In genomic region chr7:126807405-126807804, GRCm38 (mm10) we compare ENCODE assay signal across 10 mouse cellular contexts. TPM values are rescaled to one million over a fixed set of nuclear protein-coding genes. Genes with fewer than 3 reads are reported as not detected.
DNase-seq lines count a peak whose midpoint lies in the region; ATAC-seq and TF ChIP-seq lines count a peak whose summit lies in the region.
"Had no signal": no experiment of that assay in that cellular context is flagged by ENCODE, and none has a peak within 500 bp of the region (broad histone marks: within the 10 kb centered on the region; RNA-seq: fewer than 3 reads in every experiment).

No protein-coding gene starts in this region.

- H3K36me3 ChIP-seq in heart, embryonic 15.5 days, result 0 out of 2 replicates have a peak, but pooled peaks cover 4% of the 10 kb centered on the region
- no peaks in the 10 kb centered on the region for H3K36me3 ChIP-seq in C2C12 (ENCODE audit: control insufficient read depth, insufficient read depth)
- H3K36me3 ChIP-seq in embryonic facial prominence, embryonic 13.5 days, result peaks cover 26% of the 10 kb centered on the region
- peaks cover 29% of the 10 kb centered on the region for H3K36me3 ChIP-seq in limb, embryonic 13.5 days

- H3K4me2 ChIP-seq in heart, embryonic 15.5 days, result peak overlapping the region; percentile 87; the same call in 1 of the 2 replicates
- H3K4me2 ChIP-seq in embryonic facial prominence, embryonic 13.5 days, result peak overlapping the region; percentile 91
- H3K4me2 ChIP-seq in limb, embryonic 13.5 days (replicated peaks), result peak overlapping the region; percentile 91

- peak overlapping the region; percentile 33; the same call in 1 of the 2 replicates for H3K27ac ChIP-seq in heart, embryonic 15.5 days
- peak overlapping the region; percentile 57; the same call in 1 of the 2 replicates for H3K27ac ChIP-seq in embryonic facial prominence, embryonic 13.5 days
- H3K27ac ChIP-seq in limb, embryonic 13.5 days, result peak overlapping the region; percentile 16; the same call in 1 of the 2 replicates
- H3K27ac ChIP-seq in layer of hippocampus, adult 2 months, result no peak overlapping the region

- no peak for TF ChIP-seq CTCF in C2C12 (IDR thresholded peaks at IDR 0.05; ENCODE audit: control insufficient read depth, insufficient read depth, insufficient read length)
- no peak for TF ChIP-seq CTCF in layer of hippocampus, adult 2 months (conservative IDR thresholded peaks at IDR 0.05)

- H3K4me3 ChIP-seq in heart, embryonic 15.5 days, result no peak overlapping the region
- no peak overlapping the region for H3K4me3 ChIP-seq in C2C12 (ENCODE audit: insufficient read depth, poor library complexity, severe bottlenecking)
- peak overlapping the region; percentile 76; the same call in 1 of the 2 replicates for H3K4me3 ChIP-seq in embryonic facial prominence, embryonic 13.5 days
- H3K4me3 ChIP-seq in limb, embryonic 13.5 days, result peak overlapping the region; percentile 75
- H3K4me3 ChIP-seq in layer of hippocampus, adult 2 months, result no peak overlapping the region

- H3K79me3 ChIP-seq in C2C12 (ENCODE audit: low read depth), result peaks cover 2% of the 10 kb centered on the region

- H3K9ac ChIP-seq in heart, embryonic 15.5 days, result no peak overlapping the region
- H3K9ac ChIP-seq in embryonic facial prominence, embryonic 13.5 days, result peak overlapping the region; percentile 89
- peak overlapping the region; percentile 88 for H3K9ac ChIP-seq in limb, embryonic 13.5 days

- WGBS in heart, embryonic 15.5 days, result 58% methylated on average over 4 of the region's 4 CpGs
- 63% methylated on average over 4 of the region's 4 CpGs for WGBS in embryonic facial prominence, embryonic 13.5 days
- WGBS in limb, embryonic 13.5 days, result 72% methylated on average over 4 of the region's 4 CpGs

- peaks cover 20% of the 10 kb centered on the region for H3K79me2 ChIP-seq in C2C12 (ENCODE audit: control insufficient read depth, insufficient read depth)

- H3K4me1 ChIP-seq in heart, embryonic 15.5 days (replicated peaks), result peaks cover 26% of the 10 kb centered on the region
- peaks cover 25% of the 10 kb centered on the region for H3K4me1 ChIP-seq in embryonic facial prominence, embryonic 13.5 days
- H3K4me1 ChIP-seq in limb, embryonic 13.5 days, result peaks cover 14% of the 10 kb centered on the region

- no peak for ATAC-seq in heart, embryonic 15.5 days (replicated peaks; ENCODE audit: insufficient number of reproducible peaks, insufficient read depth, low FRiP score, low read depth)
- no peak for ATAC-seq in embryonic facial prominence, embryonic 13.5 days (ENCODE audit: insufficient number of reproducible peaks, insufficient read depth, low FRiP score, low TSS enrichment, low read depth)
- ATAC-seq in limb, embryonic 13.5 days (ENCODE audit: low FRiP score, low read depth), result no peak
- no peak for ATAC-seq in erythroblast, adult 5-6 weeks (replicated peaks; ENCODE audit: low FRiP score, poor library complexity, severe bottlenecking)

- no peak for DNase-seq in heart, adult 9 months (ENCODE audit: low spot score in 2 of 2)
- no peak for DNase-seq in layer of hippocampus, adult 2 months (ENCODE audit: low spot score in 2 of 2)
- no peak for DNase-seq in spleen, postnatal 4 days (ENCODE audit: low spot score in 2 of 2)
- DNase-seq: cerebellum, postnatal 25 days; kidney, adult 9 months had no signal

- H3ac ChIP-seq in C2C12 (ENCODE audit: control insufficient read depth, insufficient read length, low read depth), result peak overlapping the region; percentile 42

- H3K27me3 ChIP-seq in heart, embryonic 15.5 days, result no peaks in the 10 kb centered on the region
- no peaks in the 10 kb centered on the region for H3K27me3 ChIP-seq in C2C12 (ENCODE audit: control insufficient read depth, insufficient read depth, insufficient read length)
- no peaks in the 10 kb centered on the region for H3K27me3 ChIP-seq in embryonic facial prominence, embryonic 13.5 days
- no peaks in the 10 kb centered on the region for H3K27me3 ChIP-seq in limb, embryonic 13.5 days

- H3K9me3 ChIP-seq in heart, embryonic 15.5 days (replicated peaks), result no peaks in the 10 kb centered on the region
- H3K9me3 ChIP-seq in embryonic facial prominence, embryonic 13.5 days, result no peaks in the 10 kb centered on the region
- no peaks in the 10 kb centered on the region for H3K9me3 ChIP-seq in limb, embryonic 13.5 days

TF ChIP-seq in C2C12, 6 proteins besides CTCF, POLR2A, EP300 and RAD21:
- no peak for TF ChIP-seq MYOD1 (IDR thresholded peaks at IDR 0.05; ENCODE audit: control insufficient read depth, insufficient read length, low read depth)
- TF ChIP-seq USF1 (IDR thresholded peaks at IDR 0.05; ENCODE audit: low read depth), result no peak
- no peak for TF ChIP-seq FOSL1 (IDR thresholded peaks at IDR 0.05; ENCODE audit: insufficient read depth, low read length, poor library complexity, severe bottlenecking)
- TF ChIP-seq MYOG (IDR thresholded peaks at IDR 0.05; ENCODE audit: control insufficient read depth, extremely low read depth, insufficient read length), result no peak
- no peak for TF ChIP-seq CEBPB (IDR thresholded peaks at IDR 0.05; ENCODE audit: low read depth)
- no peak for TF ChIP-seq MAX (IDR thresholded peaks at IDR 0.05)

RNA-seq across cellular contexts. Expression of gene Fam57b, which starts 9.9 kb away (rescaled TPM):
- 0.69 and 1.3 TPM in 2 replicates for polyA plus RNA-seq in heart, embryonic 15.5 days (2015; fragmentation: Nextera tagmentation; extraction: Ambion mirVana)
- polyA plus RNA-seq in C2C12 (2012; fragmentation: generic; extraction: Trizol), result 0.08 TPM
- 0.45 and 0.70 TPM in 2 replicates for polyA plus RNA-seq in embryonic facial prominence, embryonic 13.5 days (2015; fragmentation: Nextera tagmentation; extraction: Ambion mirVana)
- polyA plus RNA-seq in limb, embryonic 13.5 days (2015; fragmentation: Nextera tagmentation; extraction: Ambion mirVana), result 0.18 and 0.52 TPM in 2 replicates
- total RNA-seq in layer of hippocampus, adult 2 months (2021), result 10 to 100 TPM; 73.8 to 74.7 TPM
- total RNA-seq in erythroblast, adult 5-6 weeks (2015; ENCODE audit: low replicate concordance), result not detected in 2 replicates
- total RNA-seq in erythroblast, adult 5-6 weeks (2017; ENCODE audit: low replicate concordance), result not detected in 2 replicates

RNA-seq across cellular contexts. Expression of gene Ppp4c, which starts 15.1 kb away (rescaled TPM):
- 120 and 149 TPM in 2 replicates for polyA plus RNA-seq in heart, embryonic 15.5 days (2015; fragmentation: Nextera tagmentation; extraction: Ambion mirVana)
- 189 TPM for polyA plus RNA-seq in C2C12 (2012; fragmentation: generic; extraction: Trizol)
- 300 and 311 TPM in 2 replicates for polyA plus RNA-seq in embryonic facial prominence, embryonic 13.5 days (2015; fragmentation: Nextera tagmentation; extraction: Ambion mirVana)
- 287 and 322 TPM in 2 replicates for polyA plus RNA-seq in limb, embryonic 13.5 days (2015; fragmentation: Nextera tagmentation; extraction: Ambion mirVana)
- total RNA-seq in layer of hippocampus, adult 2 months (2021), result 10 to 100 TPM; 50.2 to 54.9 TPM
- 46.7 and 84.9 TPM in 2 replicates for total RNA-seq in erythroblast, adult 5-6 weeks (2015; ENCODE audit: low replicate concordance)
- total RNA-seq in erythroblast, adult 5-6 weeks (2017; ENCODE audit: low replicate concordance), result 43.5 and 62.7 TPM in 2 replicates

RNA-seq across cellular contexts. Expression of gene 4930451I11Rik, which starts 24.0 kb away (rescaled TPM):
- not detected in 2 replicates for polyA plus RNA-seq in heart, embryonic 15.5 days (2015; fragmentation: Nextera tagmentation; extraction: Ambion mirVana)
- not detected for polyA plus RNA-seq in C2C12 (2012; fragmentation: generic; extraction: Trizol)
- not detected in 2 replicates for polyA plus RNA-seq in embryonic facial prominence, embryonic 13.5 days (2015; fragmentation: Nextera tagmentation; extraction: Ambion mirVana)
- not detected in 2 replicates for polyA plus RNA-seq in limb, embryonic 13.5 days (2015; fragmentation: Nextera tagmentation; extraction: Ambion mirVana)
- not detected for total RNA-seq in layer of hippocampus, adult 2 months (2021)
- total RNA-seq in erythroblast, adult 5-6 weeks (2015; ENCODE audit: low replicate concordance), result not detected in 2 replicates
- total RNA-seq in erythroblast, adult 5-6 weeks (2017; ENCODE audit: low replicate concordance), result not detected in 2 replicates

RNA-seq across cellular contexts. Expression of gene Tbx6, which starts 26.1 kb away (rescaled TPM):
- polyA plus RNA-seq in heart, embryonic 15.5 days (2015; fragmentation: Nextera tagmentation; extraction: Ambion mirVana), result 0.34 and 0.41 TPM in 2 replicates
- polyA plus RNA-seq in C2C12 (2012; fragmentation: generic; extraction: Trizol), result 0.01 TPM
- 0.27 and 0.59 TPM in 2 replicates for polyA plus RNA-seq in embryonic facial prominence, embryonic 13.5 days (2015; fragmentation: Nextera tagmentation; extraction: Ambion mirVana)
- 0.53 and 0.64 TPM in 2 replicates for polyA plus RNA-seq in limb, embryonic 13.5 days (2015; fragmentation: Nextera tagmentation; extraction: Ambion mirVana)
- 1 to 10 TPM in 1 of 2 experiments, under 1 TPM in 1; 0.54 to 1.0 TPM for total RNA-seq in layer of hippocampus, adult 2 months (2021)
- 28.8 and 31.9 TPM in 2 replicates for total RNA-seq in erythroblast, adult 5-6 weeks (2015; ENCODE audit: low replicate concordance)
- total RNA-seq in erythroblast, adult 5-6 weeks (2017; ENCODE audit: low replicate concordance), result 12.3 and 23.2 TPM in 2 replicates

RNA-seq across cellular contexts. Expression of gene Ypel3, which starts 30.6 kb away (rescaled TPM):
- polyA plus RNA-seq in heart, embryonic 15.5 days (2015; fragmentation: Nextera tagmentation; extraction: Ambion mirVana), result 78.1 and 90.5 TPM in 2 replicates
- polyA plus RNA-seq in C2C12 (2012; fragmentation: generic; extraction: Trizol), result 16.6 TPM
- polyA plus RNA-seq in embryonic facial prominence, embryonic 13.5 days (2015; fragmentation: Nextera tagmentation; extraction: Ambion mirVana), result 104 and 112 TPM in 2 replicates
- 114 and 121 TPM in 2 replicates for polyA plus RNA-seq in limb, embryonic 13.5 days (2015; fragmentation: Nextera tagmentation; extraction: Ambion mirVana)
- total RNA-seq in layer of hippocampus, adult 2 months (2021), result 100 to 1,000 TPM; 283 to 289 TPM
- total RNA-seq in erythroblast, adult 5-6 weeks (2015; ENCODE audit: low replicate concordance), result 752 and 763 TPM in 2 replicates
- 364 and 550 TPM in 2 replicates for total RNA-seq in erythroblast, adult 5-6 weeks (2017; ENCODE audit: low replicate concordance)

Comparison
In these comparisons a context has a peak if more than half of its experiments do, and no peak if none do; other contexts are left out.
1. H3K4me3 ChIP-seq: peak in embryonic facial prominence, embryonic 13.5 days (single experiment) and limb, embryonic 13.5 days (single experiment); none in heart, embryonic 15.5 days (single experiment), C2C12 (single experiment) and layer of hippocampus, adult 2 months (single experiment).
2. Peak in every context shown above with its lines, with median percentiles within 50 percentile points of each other: H3K4me2 ChIP-seq.